Mouse (Mus musculus) c-Kit-negative CD71-positive TER-119-positive erythroid progenitor cells, embryonic 14.5 days (primary cell): ENCODE results near the gene Rho.

Source experiments
- DNase-seq: peaks from one replicate; pipeline ENCODE4 v3.0.0-alpha.2; 2013; ENCODE audit warnings: low read depth, low spot score

The Rho gene

DNA sequence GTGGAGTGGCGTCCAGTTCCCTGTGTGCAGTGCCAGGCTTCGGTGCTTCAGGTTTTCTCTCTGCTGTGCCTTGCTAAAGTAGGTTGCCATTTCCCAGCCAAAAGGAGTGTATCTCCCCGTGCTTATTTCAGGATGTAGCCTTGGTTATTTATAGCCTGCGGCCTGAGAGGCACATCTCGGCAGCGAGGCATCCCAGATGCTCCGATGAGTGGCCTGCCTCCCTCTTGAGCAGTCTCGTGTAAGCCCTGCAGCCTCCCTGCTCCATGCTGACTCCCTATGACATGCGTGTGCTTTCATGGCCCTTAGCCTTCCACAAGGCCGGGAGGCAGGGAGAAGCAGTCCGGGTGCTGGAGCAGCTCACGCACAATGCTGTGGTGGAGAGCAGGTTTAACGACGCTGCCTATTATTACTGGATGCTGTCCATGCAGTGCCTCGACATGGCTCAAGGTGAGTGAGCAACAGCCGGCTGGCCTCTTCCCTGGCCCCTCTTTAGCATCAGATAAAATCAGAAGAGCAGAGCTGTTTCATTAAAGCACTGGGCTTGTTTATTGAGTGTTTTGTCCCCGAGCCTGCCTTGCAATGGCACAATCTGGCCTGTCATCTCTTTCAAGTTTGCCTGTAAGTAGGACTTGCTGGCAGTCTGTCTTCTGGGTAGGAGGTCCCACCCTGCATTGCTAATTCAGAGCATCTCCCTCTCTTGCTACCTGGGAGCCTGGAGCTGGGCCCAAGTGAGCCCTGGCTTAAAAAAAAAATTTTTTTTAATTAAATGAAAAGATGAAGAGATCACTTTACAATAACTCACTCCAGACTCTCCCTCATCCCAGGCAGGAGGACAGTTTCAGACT is 15.7 kb upstream of the Rho start:
- no peak for DNase-seq

DNA sequence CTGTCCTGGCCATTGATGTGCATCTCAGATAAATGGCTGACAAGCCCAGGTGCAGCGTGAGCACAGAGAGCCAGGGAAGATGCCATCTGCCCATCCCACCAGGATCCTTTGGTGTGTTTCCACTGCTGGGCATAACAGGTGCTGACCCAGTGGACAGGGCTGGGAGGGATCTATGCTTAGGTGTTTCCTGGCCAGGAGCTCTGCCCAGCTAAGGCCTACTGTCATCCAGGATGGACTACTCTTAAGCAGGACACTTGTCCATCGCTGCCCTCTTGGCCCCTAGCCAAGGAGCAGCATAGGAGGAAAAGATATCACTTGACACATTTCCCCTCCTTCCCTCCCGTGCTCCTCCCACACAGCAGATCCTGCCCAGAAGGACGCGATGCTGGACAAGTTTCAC is 14.9 kb upstream of the Rho start:
- no peak for DNase-seq

DNA sequence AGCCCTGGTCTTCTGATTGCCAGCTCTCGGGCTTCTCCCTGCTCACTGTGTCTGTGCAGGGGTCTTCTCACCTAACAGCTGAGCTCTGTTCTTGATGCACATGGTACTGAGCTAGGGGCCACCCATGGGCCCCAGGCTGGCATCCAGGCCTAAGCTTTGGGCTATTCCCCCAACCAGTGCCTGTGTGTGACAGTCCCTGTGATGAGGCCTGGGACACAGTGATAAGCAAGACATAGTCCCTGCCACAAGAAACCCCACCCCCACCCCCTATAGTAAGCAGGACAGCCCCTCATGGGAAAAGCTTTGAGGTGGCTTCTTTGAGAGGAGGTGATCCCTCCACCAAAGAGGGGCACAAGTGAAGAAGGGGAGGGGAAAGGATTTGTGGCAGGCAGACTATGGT is 12.9 kb upstream of the Rho start:
- no peak for DNase-seq

GRCm38 (mm10) chr6:115919876-115920275 is 11.7 kb upstream of the Rho start:
- no peak for DNase-seq

- DNase-seq: no peak
Measured at GRCm38 (mm10) chr6:115924829-115925228, 6.7 kb upstream of the Rho start.

DNA sequence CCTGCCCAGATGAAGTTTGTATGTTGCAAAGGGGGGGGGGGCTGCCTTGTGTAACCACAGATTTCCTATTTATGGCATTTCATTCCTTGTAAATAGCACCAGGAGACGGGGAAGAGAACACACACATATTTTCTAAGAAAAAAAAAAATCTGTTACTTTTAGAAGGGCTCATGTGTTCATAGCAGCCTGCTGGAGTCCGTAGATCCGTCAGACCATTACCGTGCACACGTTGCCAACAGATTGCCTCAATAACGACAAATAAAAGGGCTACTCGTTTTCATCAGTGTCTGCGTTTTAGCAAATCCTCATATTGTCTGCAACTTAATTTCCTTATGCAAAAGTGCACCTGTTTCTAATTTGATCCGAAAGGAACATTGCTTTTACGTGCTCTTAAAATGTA is 5.1 kb upstream of the Rho start:
- no peak for DNase-seq

DNA sequence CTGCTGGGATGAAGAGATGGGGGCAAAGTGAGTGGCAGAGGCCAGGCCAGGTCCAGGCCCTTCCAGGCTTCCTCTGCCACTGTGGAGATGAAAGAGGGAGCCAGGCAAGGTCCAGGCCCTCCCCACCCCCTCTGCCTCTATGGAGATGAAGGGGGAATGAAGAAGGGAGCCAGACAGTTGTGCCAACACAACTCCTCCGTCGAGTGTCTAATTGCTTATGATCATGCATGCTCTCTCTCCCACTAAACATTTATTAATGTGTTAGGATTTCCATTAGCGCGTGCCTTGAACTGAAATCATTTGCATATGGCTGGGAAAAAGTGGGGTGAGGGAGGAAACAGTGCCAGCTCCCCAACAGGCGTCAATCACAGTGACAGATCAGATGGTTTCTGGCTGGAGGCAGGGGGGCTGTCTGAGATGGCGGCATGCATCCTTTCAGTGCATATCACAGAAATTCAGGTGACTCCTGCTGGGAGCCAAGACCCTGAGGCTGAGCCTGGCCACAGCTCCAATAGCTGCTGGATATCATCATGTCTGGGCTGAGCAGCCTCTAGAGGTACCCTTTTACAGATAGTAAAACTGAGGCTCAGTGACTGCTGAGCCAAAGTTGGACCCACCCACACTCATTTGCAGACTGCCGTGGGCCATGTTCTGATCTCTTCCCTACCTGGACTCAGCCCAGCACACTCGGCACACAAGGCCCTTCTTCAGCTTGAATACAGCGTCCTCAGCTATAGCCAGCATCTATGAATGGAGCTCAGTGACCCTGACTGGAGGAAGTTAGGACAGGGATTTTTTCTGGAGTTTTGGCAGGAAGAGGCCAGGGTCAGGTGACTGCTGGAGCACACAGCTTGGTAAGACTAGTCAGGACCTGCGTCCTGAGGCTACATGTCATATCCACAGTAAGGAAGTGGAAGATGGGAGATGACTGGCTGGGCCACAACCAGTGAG is 4.0 kb upstream of the Rho start:
- no peak for DNase-seq

DNA sequence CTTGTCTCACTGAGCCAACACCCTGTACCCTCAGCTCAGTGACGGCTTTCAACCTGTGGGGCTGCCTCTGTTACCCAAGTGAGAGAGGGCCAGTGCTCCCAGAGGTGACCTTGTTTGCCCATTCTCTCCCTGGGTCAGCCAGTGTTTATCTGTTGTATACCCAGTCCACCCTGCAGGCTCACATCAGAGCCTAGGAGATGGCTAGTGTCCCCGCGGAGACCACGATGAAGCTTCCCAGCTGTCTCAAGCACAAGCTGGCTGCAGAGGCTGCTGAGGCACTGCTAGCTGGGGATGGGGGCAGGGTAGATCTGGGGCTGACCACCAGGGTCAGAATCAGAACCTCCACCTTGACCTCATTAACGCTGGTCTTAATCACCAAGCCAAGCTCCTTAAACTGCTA is 1.5 kb upstream of the Rho start:
- no peak for DNase-seq

GRCm38 (mm10) chr6:115932391-115932790 is 843 bp downstream of the Rho start:
- DNase-seq: no peak

DNA sequence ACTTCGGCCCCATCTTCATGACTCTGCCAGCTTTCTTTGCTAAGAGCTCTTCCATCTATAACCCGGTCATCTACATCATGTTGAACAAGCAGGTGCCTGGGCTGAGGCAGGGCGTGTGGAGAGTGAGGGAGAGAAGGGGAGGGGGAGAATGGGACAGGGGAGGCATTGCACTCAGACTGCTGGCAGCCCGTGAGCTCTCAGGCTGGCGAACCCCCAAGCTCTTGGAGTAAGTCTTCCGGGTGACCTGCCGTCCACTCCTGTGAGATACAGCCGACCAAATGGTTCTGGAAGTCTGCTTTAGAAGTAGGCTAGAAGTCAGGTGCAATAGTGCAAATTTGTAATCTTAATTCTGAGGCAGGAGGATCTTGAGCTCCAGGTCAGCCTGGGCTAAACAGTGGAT is 4.0 kb downstream of the Rho start:
- DNase-seq: no peak

GRCm38 (mm10) chr6:115938011-115938410 is 6.5 kb downstream of the Rho start:
- no peak for DNase-seq

DNA sequence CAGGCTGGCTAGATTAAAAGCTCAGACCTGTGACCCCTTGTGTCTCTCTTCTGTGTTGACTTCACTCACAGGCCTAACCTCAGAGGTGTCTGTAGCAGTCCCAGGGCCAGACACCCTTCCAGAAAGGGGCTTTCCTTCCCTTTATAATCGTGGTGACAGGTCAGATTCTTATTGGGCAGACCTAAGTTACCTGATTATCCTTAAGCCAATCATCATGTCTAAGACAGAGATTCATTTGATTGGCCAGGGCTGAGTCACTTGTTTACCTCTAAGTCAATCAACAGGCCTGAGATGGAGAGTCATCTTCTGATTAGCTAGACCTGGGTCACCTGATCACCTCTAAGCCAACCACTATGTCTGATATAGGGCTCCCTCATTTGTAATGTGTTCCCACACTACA is 7.2 kb downstream of the Rho start:
- DNase-seq: no peak

- no peak for DNase-seq
Measured at GRCm38 (mm10) chr6:115940603-115941002, 9.1 kb downstream of the Rho start.

DNA sequence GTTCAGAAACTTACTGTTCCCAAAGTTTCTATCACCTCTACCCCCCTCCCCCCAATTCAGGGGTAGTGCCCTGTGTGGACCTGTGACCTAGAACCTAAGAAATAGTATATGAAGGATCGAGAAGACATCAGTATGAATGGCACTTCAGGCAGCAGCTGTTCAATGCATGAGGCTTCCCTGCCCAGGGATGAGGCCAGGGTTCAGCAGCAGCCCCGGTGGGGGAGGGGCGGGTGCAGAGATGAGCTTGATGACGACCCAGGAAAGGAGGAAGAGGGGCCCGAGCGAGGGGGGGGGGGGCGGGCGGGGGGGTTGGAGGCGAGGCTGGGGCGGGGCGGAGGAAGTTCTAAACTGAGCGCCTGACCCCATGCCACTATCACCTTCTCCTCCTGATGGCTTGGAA is 9.6 kb downstream of the Rho start:
- DNase-seq: no peak

DNA sequence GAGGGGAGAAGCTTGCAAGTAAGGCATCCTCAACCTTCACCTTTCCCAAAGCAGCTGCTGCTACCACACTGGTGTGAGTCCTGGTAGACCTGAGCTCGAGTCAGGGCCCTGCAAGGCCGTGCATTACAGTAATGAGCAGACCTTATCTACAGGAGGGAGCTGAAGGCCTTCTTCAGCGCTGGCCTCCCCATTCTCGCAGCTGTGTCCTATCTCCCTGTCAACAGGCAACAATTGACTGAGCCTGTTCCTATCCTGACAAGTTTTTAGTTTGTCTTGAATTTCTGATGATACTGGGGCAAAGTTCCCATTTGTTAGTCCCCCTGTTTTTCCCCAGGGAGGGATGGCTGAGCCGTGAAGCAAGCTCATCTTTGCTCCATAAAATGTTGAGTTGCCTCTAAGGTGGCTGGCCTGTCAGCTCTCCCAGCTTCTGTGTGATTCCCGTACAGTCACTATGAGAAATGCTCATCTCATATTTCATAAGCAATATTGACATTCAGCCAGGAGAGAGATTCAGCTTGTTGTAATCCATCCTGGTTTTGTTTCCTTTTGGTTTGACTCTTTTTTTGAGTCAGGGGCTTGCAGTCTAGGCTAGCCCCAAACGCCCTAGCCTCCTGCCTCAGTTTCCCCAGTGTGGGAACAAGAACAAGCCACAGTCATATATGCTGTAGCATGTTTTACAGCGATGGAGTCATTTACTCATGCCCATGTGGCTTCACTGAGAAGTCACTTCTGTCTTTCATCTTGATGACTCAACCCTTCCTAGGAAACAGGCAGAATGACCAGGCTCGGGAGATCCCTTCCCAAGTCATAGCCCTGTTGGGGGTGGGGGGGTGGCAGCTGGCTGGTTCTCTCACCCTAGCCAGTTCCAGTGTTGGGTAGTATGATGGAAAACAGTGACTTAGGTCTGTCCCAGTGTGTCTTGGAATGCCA is 12.2 kb downstream of the Rho start:
- no peak for DNase-seq

DNA sequence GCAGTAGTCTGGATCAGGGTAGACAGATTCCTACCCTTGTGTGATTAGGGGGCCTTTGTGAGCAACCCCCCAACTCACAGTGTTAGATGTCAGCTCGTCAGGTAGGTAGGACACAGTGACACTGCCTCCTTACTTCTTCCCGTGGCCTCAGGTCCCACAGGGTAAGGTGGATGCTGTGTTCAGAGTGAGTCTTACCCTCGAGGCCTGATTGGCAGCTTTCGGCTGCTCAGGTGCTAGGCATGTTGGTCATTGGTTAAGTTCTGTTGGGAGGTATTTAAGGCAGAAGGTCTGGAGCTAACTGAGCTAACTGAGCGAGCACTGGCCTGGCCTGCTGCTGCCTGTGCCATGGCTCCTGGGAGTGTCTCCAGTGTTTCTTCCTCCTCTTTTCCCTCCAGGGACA is 13.1 kb downstream of the Rho start, which contains the start of gene H1foo:
TSS of gene H1foo (plus strand) at position 301 of the 400 bp plus-strand sequence.
- no peak for DNase-seq

GRCm38 (mm10) chr6:115945633-115946032 is 14.1 kb downstream of the Rho start:
- no peak for DNase-seq

- no peak for DNase-seq
Measured at GRCm38 (mm10) chr6:115946389-115946788, 14.8 kb downstream of the Rho start.

DNA sequence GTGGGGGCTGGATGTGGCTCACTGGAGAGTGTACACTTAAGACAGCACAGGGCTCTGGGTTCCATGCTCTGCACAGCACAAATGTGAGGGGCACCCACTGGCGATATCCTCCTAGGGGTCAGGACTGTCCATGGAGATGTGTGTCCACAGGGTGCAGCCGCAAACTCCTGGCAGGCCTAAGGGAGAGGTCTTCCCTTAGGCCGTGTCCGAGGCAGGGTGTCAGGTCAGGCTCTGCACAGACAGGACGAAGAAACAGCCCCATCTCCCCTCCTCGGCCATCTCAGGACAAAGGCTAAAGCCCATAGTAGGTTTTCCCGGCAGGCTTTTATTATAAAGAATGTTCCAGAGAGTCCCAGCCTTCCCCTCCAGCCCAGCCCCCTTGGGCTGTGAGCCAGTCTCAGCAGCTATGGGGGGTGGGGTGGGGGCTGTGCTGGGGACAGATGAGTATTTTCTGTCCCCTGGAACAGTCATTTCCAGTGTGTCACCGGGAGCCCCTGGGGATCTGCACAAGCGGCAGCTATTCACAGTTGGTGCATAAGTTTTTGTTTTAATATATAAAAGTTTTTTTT is 23.0 kb downstream of the Rho start:
- no peak for DNase-seq

DNA sequence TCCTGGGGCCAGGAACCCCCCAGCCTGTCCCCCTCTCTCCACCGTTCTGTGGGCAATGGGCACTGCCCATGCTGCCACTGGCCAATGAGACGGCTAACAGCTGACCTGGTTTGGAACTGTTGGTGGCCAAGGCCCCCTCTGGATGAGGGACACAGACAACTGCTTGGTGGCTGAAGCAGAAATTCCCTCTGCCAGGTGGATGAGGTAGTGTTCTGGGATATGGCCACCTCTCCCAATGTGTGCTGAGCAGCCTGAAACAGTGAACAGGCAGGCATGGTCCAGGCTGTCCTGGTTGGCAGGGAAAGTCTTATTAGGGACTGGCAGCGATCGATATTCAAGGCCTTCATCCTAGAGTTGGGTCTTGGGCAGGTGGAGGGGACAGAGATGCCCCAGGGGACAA is 23.6 kb downstream of the Rho start:
- no peak for DNase-seq

DNA sequence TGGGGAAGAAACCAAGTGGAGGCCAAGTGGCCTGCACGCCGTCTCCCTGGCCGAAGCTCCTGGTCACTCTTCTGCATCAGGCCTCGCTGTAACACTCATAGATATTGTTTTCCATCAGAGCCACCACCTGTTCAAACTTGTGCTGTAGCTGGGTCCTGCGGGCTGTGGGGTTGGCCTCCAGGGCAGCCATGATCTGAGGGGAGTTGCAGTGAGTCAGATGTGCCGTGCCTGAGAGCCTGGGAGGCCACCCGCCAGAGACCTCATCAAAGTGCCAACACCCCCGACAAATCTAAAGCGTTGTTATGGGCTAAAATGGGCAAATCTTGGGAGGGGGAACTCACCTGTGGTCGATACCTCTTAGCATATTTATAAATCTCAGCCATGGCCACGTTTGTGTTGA is 24.1 kb downstream of the Rho start:
- DNase-seq: no peak
